Mouse (Mus musculus) MEL (cell line): ENCODE measurements around the gene Gpr62.

ENCODE experiments used
- CHD2 ChIP-seq: IDR thresholded peaks from 2 replicates; pipeline ENCODE4 v1.6.1; 2011; ENCODE audit warnings: low read length, improper control_type of control experiment
- CTCF ChIP-seq, 3 experiments: IDR thresholded peaks in 2 of 3; conservative IDR thresholded peaks in 1 of 3; 2 replicates each; pipeline ENCODE4 v1.5.1; 2011 to 2012; ENCODE audit warnings: low read length in 3 of 3, low read depth in 2 of 3, mild to moderate bottlenecking in 2 of 3, improper control_type of control experiment in 1 of 3, inconsistent platforms in 1 of 3, mixed read lengths in 1 of 3, moderate library complexity in 1 of 3; ENCODE audit not compliant: control insufficient read depth in 1 of 3, insufficient read depth in 1 of 3, poor library complexity in 1 of 3, severe bottlenecking in 1 of 3
- EP300 ChIP-seq, 2 experiments: IDR thresholded peaks; 2 replicates each; pipeline ENCODE4 v1.6.1; 2011; ENCODE audit warnings: improper control_type of control experiment in 2 of 2, low read length in 2 of 2, low read depth in 1 of 2, mild to moderate bottlenecking in 1 of 2
- ETS1 ChIP-seq: IDR thresholded peaks from 2 replicates; pipeline ENCODE4 v1.6.1; 2012; ENCODE audit warnings: low read depth, mild to moderate bottlenecking, inconsistent platforms, low read length, improper control_type of control experiment, moderate library complexity
- GATA1 ChIP-seq: IDR thresholded peaks from 2 replicates; pipeline ENCODE4 v1.6.1; 2011; ENCODE audit warnings: low read depth, low read length, improper control_type of control experiment
- HCFC1 ChIP-seq: IDR thresholded peaks from 2 replicates; pipeline ENCODE4 v1.6.1; 2012; ENCODE audit warnings: low read depth, mild to moderate bottlenecking, inconsistent platforms, low read length, improper control_type of control experiment, moderate library complexity
- MAFK ChIP-seq: IDR thresholded peaks from 2 replicates; pipeline ENCODE4 v1.6.1; 2011; ENCODE audit warnings: low read depth, mild to moderate bottlenecking, low read length, improper control_type of control experiment, borderline replicate concordance
- MAZ ChIP-seq: IDR thresholded peaks from 2 replicates; pipeline ENCODE4 v1.6.1; 2012; ENCODE audit warnings: low read depth, mild to moderate bottlenecking, inconsistent platforms, low read length, improper control_type of control experiment
- POLR2A ChIP-seq, 2 experiments: IDR thresholded peaks; 2 replicates each; pipeline ENCODE4 v1.6.1; 2011 to 2012; ENCODE audit warnings: low read length in 2 of 2, mild to moderate bottlenecking in 2 of 2, control low read depth in 1 of 2, improper control_type of control experiment in 1 of 2, low read depth in 1 of 2, moderate library complexity in 1 of 2; ENCODE audit not compliant: control insufficient read depth in 1 of 2, insufficient read depth in 1 of 2, poor library complexity in 1 of 2
- SIN3A ChIP-seq: IDR thresholded peaks from 2 replicates; pipeline ENCODE4 v1.6.1; 2012; ENCODE audit warnings: low read length, improper control_type of control experiment, inconsistent platforms
- TAL1 ChIP-seq: IDR thresholded peaks from 2 replicates; pipeline ENCODE4 v1.6.1; 2012; ENCODE audit warnings: mild to moderate bottlenecking, inconsistent platforms, low read length, moderate library complexity, mixed read lengths
- TCF12 ChIP-seq: IDR thresholded peaks from 2 replicates; pipeline ENCODE4 v1.6.1; 2014; ENCODE audit warnings: low read depth, mild to moderate bottlenecking, inconsistent platforms, low read length, improper control_type of control experiment, moderate library complexity
- USF1 ChIP-seq: IDR thresholded peaks from 2 replicates; pipeline ENCODE4 v1.6.1; 2014; ENCODE audit warnings: low read depth, mild to moderate bottlenecking, inconsistent platforms, low read length, improper control_type of control experiment, moderate library complexity
- ZNF384 ChIP-seq: IDR thresholded peaks from 2 replicates; pipeline ENCODE4 v1.6.1; 2012; ENCODE audit warnings: low read depth, mild to moderate bottlenecking, inconsistent platforms, low read length, improper control_type of control experiment

GRCm38 (mm10) chr9:106452821-106453220 is 12.9 kb downstream of the Gpr62 start:
- TF ChIP-seq CTCF (IDR thresholded peaks at IDR 0.05 in 2 of 3, conservative IDR thresholded peaks at IDR 0.05 in 1 of 3; ENCODE audit: control insufficient read depth in 1 of 3, insufficient read depth in 1 of 3, low read depth in 2 of 3, low read length in 3 of 3, poor library complexity in 1 of 3, severe bottlenecking in 1 of 3) (no peak), POLR2A (IDR thresholded peaks at IDR 0.05; ENCODE audit: control insufficient read depth in 1 of 2, insufficient read depth in 1 of 2, low read depth in 1 of 2, low read length in 2 of 2, poor library complexity in 1 of 2) (no peak), MAFK (no peak), MAZ (no peak), ZNF384 (no peak), HCFC1 (no peak), SIN3A (no peak), USF1 (no peak), TCF12 (no peak), ETS1 (no peak), GATA1 (no peak), EP300 (IDR thresholded peaks at IDR 0.05; ENCODE audit: low read depth in 1 of 2, low read length in 2 of 2) (no peak), CHD2 (peak; percentile 9; the same call in 1 of the 2 replicates), TAL1 (no peak)
